Comparison of ENCODE assay signal across 11 mouse cellular contexts in genomic region chr14:62416742-62417134, GRCm38 (mm10). TPM values are rescaled to one million over a fixed set of nuclear protein-coding genes. Genes with fewer than 3 reads are reported as not detected.
DNase-seq lines count a peak whose midpoint lies in the region; ATAC-seq lines count a peak whose summit lies in the region.
"Had no signal": no experiment of that assay in that cellular context is flagged by ENCODE, and none has a peak within 500 bp of the region (broad histone marks: within the 10 kb centered on the region; RNA-seq: fewer than 3 reads in every experiment).

No protein-coding gene starts in this region.

- peak overlapping the region; percentile 82 for H3K27ac ChIP-seq in forebrain, embryonic 12.5 days
- no peak overlapping the region for H3K27ac ChIP-seq in forebrain, embryonic 11.5 days (ENCODE audit: low read depth, low read length)
- peak overlapping the region; percentile 56 for H3K27ac ChIP-seq in heart, embryonic 15.5 days
- peak overlapping the region; percentile 30; the same call in 1 of the 2 replicates for H3K27ac ChIP-seq in lung, embryonic 15.5 days
- no peak overlapping the region for H3K27ac ChIP-seq in kidney, embryonic 15.5 days
- H3K27ac ChIP-seq: liver, embryonic 15.5 days had no signal

- no peak overlapping the region for H3K4me2 ChIP-seq in forebrain, embryonic 12.5 days
- no peak overlapping the region for H3K4me2 ChIP-seq in forebrain, embryonic 11.5 days (ENCODE audit: low read depth, low read length, severe bottlenecking)
- H3K4me2 ChIP-seq in heart, embryonic 15.5 days = no peak overlapping the region
- H3K4me2 ChIP-seq in lung, embryonic 15.5 days = no peak overlapping the region
- H3K4me2 ChIP-seq in kidney, embryonic 15.5 days = no peak overlapping the region
- H3K4me2 ChIP-seq: liver, embryonic 15.5 days had no signal

- H3K9ac ChIP-seq in forebrain, embryonic 12.5 days = no peak overlapping the region
- H3K9ac ChIP-seq in forebrain, embryonic 11.5 days (ENCODE audit: low read length) = no peak overlapping the region
- H3K9ac ChIP-seq in heart, embryonic 15.5 days = no peak overlapping the region
- no peak overlapping the region for H3K9ac ChIP-seq in lung, embryonic 15.5 days
- H3K9ac ChIP-seq in kidney, embryonic 15.5 days = no peak overlapping the region
- H3K9ac ChIP-seq: liver, embryonic 15.5 days had no signal

- H3K4me1 ChIP-seq in forebrain, embryonic 12.5 days = peaks cover 29% of the 10 kb centered on the region
- H3K4me1 ChIP-seq in forebrain, embryonic 11.5 days (replicated peaks; ENCODE audit: control insufficient read depth, insufficient read depth, low read length) = 0 out of 2 replicates have a peak, but pooled peaks cover 2% of the 10 kb centered on the region
- peaks cover 16% of the 10 kb centered on the region for H3K4me1 ChIP-seq in heart, embryonic 15.5 days (replicated peaks)
- H3K4me1 ChIP-seq in lung, embryonic 15.5 days = peaks cover 27% of the 10 kb centered on the region
- H3K4me1 ChIP-seq in kidney, embryonic 15.5 days = no peaks in the 10 kb centered on the region
- H3K4me1 ChIP-seq: liver, embryonic 15.5 days had no signal

- H3K4me3 ChIP-seq in forebrain, embryonic 12.5 days (replicated peaks) = no peak overlapping the region
- no peak overlapping the region for H3K4me3 ChIP-seq in forebrain, embryonic 11.5 days (ENCODE audit: low read depth, low read length)
- H3K4me3 ChIP-seq in heart, embryonic 15.5 days = no peak overlapping the region
- no peak overlapping the region for H3K4me3 ChIP-seq in lung, embryonic 15.5 days
- no peak overlapping the region for H3K4me3 ChIP-seq in kidney, embryonic 15.5 days (replicated peaks)
- H3K4me3 ChIP-seq: liver, embryonic 15.5 days had no signal

- no peaks in the 10 kb centered on the region for H3K36me3 ChIP-seq in forebrain, embryonic 12.5 days (replicated peaks)
- no peaks in the 10 kb centered on the region for H3K36me3 ChIP-seq in forebrain, embryonic 11.5 days (ENCODE audit: control insufficient read depth, insufficient read depth, low read length)
- H3K36me3 ChIP-seq in heart, embryonic 15.5 days = no peaks in the 10 kb centered on the region
- no peaks in the 10 kb centered on the region for H3K36me3 ChIP-seq in lung, embryonic 15.5 days
- H3K36me3 ChIP-seq in kidney, embryonic 15.5 days = no peaks in the 10 kb centered on the region
- H3K36me3 ChIP-seq: liver, embryonic 15.5 days had no signal

- no peak; the same call in 1 of the 2 replicates for ATAC-seq in forebrain, embryonic 12.5 days (ENCODE audit: low FRiP score)
- ATAC-seq in forebrain, embryonic 11.5 days (replicated peaks; ENCODE audit: low FRiP score) = no peak
- peak; percentile 66; the same call in 1 of the 2 replicates for ATAC-seq in heart, embryonic 15.5 days (replicated peaks; ENCODE audit: insufficient number of reproducible peaks, insufficient read depth, low FRiP score, low read depth)
- ATAC-seq in lung, embryonic 15.5 days (ENCODE audit: borderline replicate concordance, extremely low read depth, low FRiP score, low TSS enrichment) = peak; percentile 55; the same call in 1 of the 2 replicates
- no peak for ATAC-seq in kidney, embryonic 15.5 days (replicated peaks; ENCODE audit: low FRiP score)

- no peaks in the 10 kb centered on the region for H3K9me3 ChIP-seq in forebrain, embryonic 12.5 days
- no peaks in the 10 kb centered on the region for H3K9me3 ChIP-seq in forebrain, embryonic 11.5 days (ENCODE audit: control insufficient read depth, low read length)
- no peaks in the 10 kb centered on the region for H3K9me3 ChIP-seq in heart, embryonic 15.5 days (replicated peaks)
- H3K9me3 ChIP-seq in lung, embryonic 15.5 days = no peaks in the 10 kb centered on the region
- H3K9me3 ChIP-seq in kidney, embryonic 15.5 days (replicated peaks) = no peaks in the 10 kb centered on the region
- H3K9me3 ChIP-seq: liver, embryonic 15.5 days had no signal

- 39% methylated on average over 1 of the region's 1 CpGs for WGBS in forebrain, embryonic 12.5 days
- WGBS in forebrain, embryonic 11.5 days = 70% methylated on average over 1 of the region's 1 CpGs
- WGBS in heart, embryonic 15.5 days = 18% methylated on average over 1 of the region's 1 CpGs
- 30% methylated on average over 1 of the region's 1 CpGs for WGBS in lung, embryonic 15.5 days
- WGBS in kidney, embryonic 15.5 days = 21% methylated on average over 1 of the region's 1 CpGs

- DNase-seq in forebrain, embryonic 11.5 days (ENCODE audit: low spot score) = no peak
- DNase-seq in cerebellum, adult 11 months = peak; percentile 29
- DNase-seq in embryo, embryonic 10 days (ENCODE audit: low spot score) = no peak
- no peak for DNase-seq in kidney, adult 8-10 months

- H3K27me3 ChIP-seq in forebrain, embryonic 12.5 days = no peaks in the 10 kb centered on the region
- H3K27me3 ChIP-seq in forebrain, embryonic 11.5 days (ENCODE audit: control insufficient read depth, insufficient read depth, low read length) = no peaks in the 10 kb centered on the region
- no peaks in the 10 kb centered on the region for H3K27me3 ChIP-seq in heart, embryonic 15.5 days
- H3K27me3 ChIP-seq in lung, embryonic 15.5 days = no peaks in the 10 kb centered on the region
- H3K27me3 ChIP-seq in kidney, embryonic 15.5 days = no peaks in the 10 kb centered on the region
- H3K27me3 ChIP-seq: CH12.LX; liver, embryonic 15.5 days had no signal

RNA-seq across cellular contexts. Expression of gene Gucy1b2, which starts 39.4 kb away (rescaled TPM):
- 2.2 and 2.8 TPM in 2 replicates for polyA plus RNA-seq in forebrain, embryonic 12.5 days (2016; fragmentation: Nextera tagmentation; extraction: Ambion mirVana)
- 0.52 and 1.1 TPM in 2 replicates for polyA plus RNA-seq in forebrain, embryonic 11.5 days (2014; fragmentation: Nextera tagmentation; extraction: Ambion mirVana)
- 0.21 and 0.28 TPM in 2 replicates for polyA plus RNA-seq in heart, embryonic 15.5 days (2015; fragmentation: Nextera tagmentation; extraction: Ambion mirVana)
- polyA plus RNA-seq in lung, embryonic 15.5 days (2015; fragmentation: Nextera tagmentation; extraction: Ambion mirVana) = 0.33 and 0.57 TPM in 2 replicates
- not detected in 2 replicates for polyA plus RNA-seq in kidney, embryonic 15.5 days (2015; fragmentation: Nextera tagmentation; extraction: Ambion mirVana)
- polyA plus RNA-seq: embryonic facial prominence, embryonic 11.5 days; liver, embryonic 15.5 days had no signal

Comparison
In these comparisons a context has a peak if more than half of its experiments do, and no peak if none do; other contexts are left out.
1. H3K27ac ChIP-seq: peak in forebrain, embryonic 12.5 days (single experiment), heart, embryonic 15.5 days (single experiment) and lung, embryonic 15.5 days (single experiment); none in forebrain, embryonic 11.5 days (single experiment) and kidney, embryonic 15.5 days (single experiment).
2. ATAC-seq: peak in heart, embryonic 15.5 days (single experiment) and lung, embryonic 15.5 days (single experiment); none in forebrain, embryonic 12.5 days (single experiment), forebrain, embryonic 11.5 days (single experiment) and kidney, embryonic 15.5 days (single experiment).